Mouse (Mus musculus) MEL (cell line): ENCODE measurements at regions not wholly inside any gene's neighbourhood (a gene's known extent, or its start where the extent isn't known, plus 50 kb on each side); places are given as distances from the start of the nearest gene placed in this dataset.

Experiments
- DNase-seq: peaks from one replicate; pipeline ENCODE4 v3.0.0; 2011; ENCODE audit warnings: low read depth, low spot score
- H3K27ac ChIP-seq: 2 replicates; pipeline ENCODE4 v1.5.1; 2012; ENCODE audit warnings: low read depth, mild to moderate bottlenecking, control low read depth, low read length, moderate library complexity; ENCODE audit not compliant: control insufficient read depth
- H3K27me3 ChIP-seq, 2 experiments: fragments of 150-350 bp in 1 of 2; sonication (generic) in 1 of 2; 2 replicates each; pipeline ENCODE4 v1.6.1; 2012; ENCODE audit warnings: low read length in 2 of 2, mild to moderate bottlenecking in 2 of 2, improper control_type of control experiment in 1 of 2, moderate library complexity in 1 of 2; ENCODE audit not compliant: insufficient read depth in 2 of 2, control insufficient read depth in 1 of 2
- H3K36me3 ChIP-seq, 2 experiments: 2 replicates each; pipeline ENCODE4 v1.6.1; 2012 to 2014; ENCODE audit warnings: low read length in 2 of 2, improper control_type of control experiment in 1 of 2, inconsistent platforms in 1 of 2, mild to moderate bottlenecking in 1 of 2; ENCODE audit not compliant: insufficient read depth in 2 of 2, control insufficient read depth in 1 of 2
- H3K4me1 ChIP-seq, 2 experiments: fragments of 150-350 bp in 1 of 2; sonication (generic) in 1 of 2; 2 replicates each; pipeline ENCODE4 v1.6.1; 2012; ENCODE audit warnings: low read length in 2 of 2, improper control_type of control experiment in 1 of 2, mild to moderate bottlenecking in 1 of 2; ENCODE audit not compliant: insufficient read depth in 2 of 2, control insufficient read depth in 1 of 2
- H3K4me3 ChIP-seq, 2 experiments: fragments of 150-350 bp in 1 of 2; sonication (generic) in 1 of 2; 2 replicates each; pipeline ENCODE4 v1.5.1; 2012; ENCODE audit warnings: low read depth in 2 of 2, low read length in 2 of 2, mild to moderate bottlenecking in 2 of 2, moderate library complexity in 2 of 2, control low read depth in 1 of 2, improper control_type of control experiment in 1 of 2; ENCODE audit not compliant: control insufficient read depth in 1 of 2, insufficient read depth in 1 of 2
- H3K79me2 ChIP-seq: 2 replicates; pipeline ENCODE4 v1.6.1; 2012; ENCODE audit warnings: mild to moderate bottlenecking, low read length, moderate library complexity; ENCODE audit not compliant: control insufficient read depth, poor library complexity, insufficient read depth
- H3K9ac ChIP-seq: 2 replicates; pipeline ENCODE4 v1.6.1; 2012; ENCODE audit warnings: low read depth, mild to moderate bottlenecking, control low read depth, low read length, moderate library complexity; ENCODE audit not compliant: control insufficient read depth, poor library complexity, severe bottlenecking
- H3K9me3 ChIP-seq: fragments of 150-350 bp; sonication (generic); replicated peaks from 2 replicates; pipeline ENCODE4 v1.6.1; 2012; ENCODE audit warnings: mild to moderate bottlenecking, low read length, improper control_type of control experiment, moderate library complexity; ENCODE audit not compliant: insufficient read depth
- BHLHE40 ChIP-seq: IDR thresholded peaks from 2 replicates; pipeline ENCODE4 v1.6.1; 2012; ENCODE audit warnings: low read depth, mild to moderate bottlenecking, inconsistent platforms, low read length, improper control_type of control experiment, borderline replicate concordance
- CHD2 ChIP-seq: IDR thresholded peaks from 2 replicates; pipeline ENCODE4 v1.6.1; 2011; ENCODE audit warnings: low read length, improper control_type of control experiment
- ELF1 ChIP-seq: IDR thresholded peaks from 2 replicates; pipeline ENCODE4 v1.6.1; 2014; ENCODE audit warnings: low read depth, mild to moderate bottlenecking, inconsistent platforms, low read length, improper control_type of control experiment, moderate library complexity
- EP300 ChIP-seq, 2 experiments: IDR thresholded peaks; 2 replicates each; pipeline ENCODE4 v1.6.1; 2011; ENCODE audit warnings: improper control_type of control experiment in 2 of 2, low read length in 2 of 2, low read depth in 1 of 2, mild to moderate bottlenecking in 1 of 2
- HCFC1 ChIP-seq: IDR thresholded peaks from 2 replicates; pipeline ENCODE4 v1.6.1; 2012; ENCODE audit warnings: low read depth, mild to moderate bottlenecking, inconsistent platforms, low read length, improper control_type of control experiment, moderate library complexity
- JUND ChIP-seq: IDR thresholded peaks from 2 replicates; pipeline ENCODE4 v1.6.1; 2011; ENCODE audit warnings: low read depth, mild to moderate bottlenecking, improper control_type of control experiment, low read length
- MEF2A ChIP-seq: IDR thresholded peaks from 2 replicates; pipeline ENCODE4 v1.6.1; 2014; ENCODE audit warnings: low read depth, mild to moderate bottlenecking, inconsistent platforms, low read length, improper control_type of control experiment; ENCODE audit not compliant: poor library complexity, insufficient replicate concordance, severe bottlenecking; ENCODE audit errors: extremely low read depth
- NELFE ChIP-seq: IDR thresholded peaks from 2 replicates; pipeline ENCODE4 v1.6.1; 2011; ENCODE audit warnings: low read depth, low read length, improper control_type of control experiment
- NRF1 ChIP-seq: IDR thresholded peaks from 2 replicates; pipeline ENCODE4 v1.6.1; 2014; ENCODE audit warnings: low read depth, mild to moderate bottlenecking, inconsistent platforms, low read length, improper control_type of control experiment, moderate library complexity; ENCODE audit not compliant: poor library complexity, insufficient read depth, severe bottlenecking
- SIN3A ChIP-seq: IDR thresholded peaks from 2 replicates; pipeline ENCODE4 v1.6.1; 2012; ENCODE audit warnings: low read length, improper control_type of control experiment, inconsistent platforms
- SMC3 ChIP-seq: IDR thresholded peaks from 2 replicates; pipeline ENCODE4 v1.6.1; 2011; ENCODE audit warnings: low read depth, low read length, improper control_type of control experiment
- TAL1 ChIP-seq: IDR thresholded peaks from 2 replicates; pipeline ENCODE4 v1.6.1; 2012; ENCODE audit warnings: mild to moderate bottlenecking, inconsistent platforms, low read length, moderate library complexity, mixed read lengths
- TBP ChIP-seq: IDR thresholded peaks from 2 replicates; pipeline ENCODE4 v1.8.0; 2011; ENCODE audit warnings: low read depth, low read length, improper control_type of control experiment
- TCF12 ChIP-seq: IDR thresholded peaks from 2 replicates; pipeline ENCODE4 v1.6.1; 2014; ENCODE audit warnings: low read depth, mild to moderate bottlenecking, inconsistent platforms, low read length, improper control_type of control experiment, moderate library complexity
- UBTF ChIP-seq: IDR thresholded peaks from 2 replicates; pipeline ENCODE4 v1.6.1; 2012; ENCODE audit warnings: low read depth, mild to moderate bottlenecking, inconsistent platforms, low read length, improper control_type of control experiment, moderate library complexity, borderline replicate concordance; ENCODE audit not compliant: insufficient read depth
- ZMIZ1 ChIP-seq: IDR thresholded peaks from 2 replicates; pipeline ENCODE4 v1.6.1; 2012; ENCODE audit warnings: low read depth, mild to moderate bottlenecking, inconsistent platforms, low read length, improper control_type of control experiment, moderate library complexity

- no peak overlapping the region for H3K9ac ChIP-seq
- H3K9me3 ChIP-seq, result no peaks in the 10 kb centered on the region
- no peaks in the 10 kb centered on the region for H3K27me3 ChIP-seq
- H3K36me3 ChIP-seq, result no peaks in the 10 kb centered on the region
- no peaks in the 10 kb centered on the region for H3K79me2 ChIP-seq
- no peaks in the 10 kb centered on the region for H3K4me1 ChIP-seq
- TF ChIP-seq TBP (no peak), NELFE (no peak), UBTF (no peak), ZMIZ1 (no peak), NRF1 (no peak), HCFC1 (no peak), CHD2 (no peak), TCF12 (no peak), BHLHE40 (no peak), MEF2A (no peak)
- H3K27ac ChIP-seq, result no peak overlapping the region
- no peak overlapping the region for H3K4me3 ChIP-seq
- DNase-seq, result no peak
These were observed 139.3 kb upstream of the Smlr1 start for GRCm38 (mm10) chr10:25675368-25675767.

GRCm38 (mm10) chr10:25670061-25670460, 134.0 kb upstream of the Smlr1 start:
- no peak for DNase-seq
- Histone ChIP-seq H3K4me3 (no peak overlapping the region), H3K9ac (no peak overlapping the region), H3K4me1 (no peaks in the 10 kb centered on the region), H3K36me3 (no peaks in the 10 kb centered on the region)
- no peak for TF ChIP-seq BHLHE40
- TF ChIP-seq ZMIZ1, result no peak
- no peak for TF ChIP-seq TAL1
- no peak for TF ChIP-seq SIN3A
- TF ChIP-seq, all 39 proteins: peak for 0
- Histone ChIP-seq H3K27ac (no peak overlapping the region), H3K79me2 (no peaks in the 10 kb centered on the region), H3K27me3 (no peaks in the 10 kb centered on the region), H3K9me3 (no peaks in the 10 kb centered on the region)

GRCm38 (mm10) chr10:25652742-25653563, 116.9 kb upstream of the Smlr1 start:
- Histone ChIP-seq H3K4me1 (no peaks in the 10 kb centered on the region), H3K9ac (no peak overlapping the region), H3K36me3 (no peaks in the 10 kb centered on the region)
- DNase-seq, result no peak
- no peak for TF ChIP-seq JUND
- TF ChIP-seq SMC3, result no peak
- TF ChIP-seq ELF1, result no peak
- TF ChIP-seq NELFE, result no peak
- no peak for TF ChIP-seq EP300 (IDR thresholded peaks at IDR 0.05; ENCODE audit: low read depth in 1 of 2, low read length in 2 of 2)
- TF ChIP-seq, all 39 proteins: peak for 0
- H3K4me3 ChIP-seq, result no peak overlapping the region
- H3K27me3 ChIP-seq, result no peaks in the 10 kb centered on the region; a peak in 1 of 4 replicates
- H3K9me3 ChIP-seq, result no peaks in the 10 kb centered on the region
- H3K79me2 ChIP-seq, result no peaks in the 10 kb centered on the region
- no peak overlapping the region for H3K27ac ChIP-seq
